8 mouse cellular contexts compared by ENCODE assay signal in genomic region chr8:90908580-90909471, GRCm38 (mm10).
DNase-seq lines count a peak whose midpoint lies in the region; ATAC-seq and TF ChIP-seq lines count a peak whose summit lies in the region.

No protein-coding gene starts in this region.

- H3K27ac ChIP-seq in brown adipose tissue, adult 24 weeks (replicated peaks; ENCODE audit: low read depth, low read length) = peak overlapping the region; percentile 55
- peak overlapping the region; percentile 90 for H3K27ac ChIP-seq in forebrain, embryonic 10.5 days
- H3K27ac ChIP-seq in heart, embryonic 14.5 days (replicated peaks in 1 of 2; ENCODE audit: control insufficient read depth in 1 of 2, insufficient read depth in 1 of 2, low read depth in 2 of 2, low read length in 2 of 2) = peak overlapping the region; percentile 78 to 84
- H3K27ac ChIP-seq in liver, embryonic 16.5 days (ENCODE audit: low read length) = peak overlapping the region; percentile 71
- H3K27ac ChIP-seq in neural tube, embryonic 12.5 days = peak overlapping the region; percentile 46; the same call in 1 of the 2 replicates
- H3K27ac ChIP-seq in stomach, postnatal 0 days (replicated peaks) = peak overlapping the region; percentile 94

- H3K27me3 ChIP-seq in forebrain, embryonic 10.5 days (ENCODE audit: poor library complexity, severe bottlenecking) = peaks cover 26% of the 10 kb centered on the region
- no peaks in the 10 kb centered on the region for H3K27me3 ChIP-seq in heart, embryonic 14.5 days (ENCODE audit: control insufficient read depth, insufficient read depth, low read length)
- H3K27me3 ChIP-seq in liver, embryonic 16.5 days (ENCODE audit: control insufficient read depth, insufficient read depth, low read depth, low read length) = peaks cover 6% of the 10 kb centered on the region
- H3K27me3 ChIP-seq in neural tube, embryonic 12.5 days (replicated peaks) = no peaks in the 10 kb centered on the region
- H3K27me3 ChIP-seq in stomach, postnatal 0 days (ENCODE audit: control insufficient read depth, insufficient read depth, low read length) = no peaks in the 10 kb centered on the region

- H3K36me3 ChIP-seq in forebrain, embryonic 10.5 days (replicated peaks) = no peaks in the 10 kb centered on the region
- H3K36me3 ChIP-seq in heart, embryonic 14.5 days (ENCODE audit: control insufficient read depth, insufficient read depth, low read length) = no peaks in the 10 kb centered on the region
- H3K36me3 ChIP-seq in liver, embryonic 16.5 days (ENCODE audit: control insufficient read depth, insufficient read depth) = no peaks in the 10 kb centered on the region
- H3K36me3 ChIP-seq in neural tube, embryonic 12.5 days = no peaks in the 10 kb centered on the region
- H3K36me3 ChIP-seq in stomach, postnatal 0 days (ENCODE audit: control insufficient read depth, insufficient read depth, low read length) = no peaks in the 10 kb centered on the region

- peak overlapping the region; percentile 89 for H3K9ac ChIP-seq in heart, embryonic 14.5 days (ENCODE audit: low read length)
- H3K9ac ChIP-seq in liver, embryonic 16.5 days (ENCODE audit: low read depth, low read length) = peak overlapping the region; percentile 74
- peak overlapping the region; percentile 88 for H3K9ac ChIP-seq in neural tube, embryonic 12.5 days
- H3K9ac ChIP-seq in stomach, postnatal 0 days (ENCODE audit: low read length) = peak overlapping the region; percentile 84

- ATAC-seq in heart, embryonic 14.5 days (ENCODE audit: insufficient number of reproducible peaks, insufficient read depth, low FRiP score, low read depth) = peak; percentile 32
- no peak for ATAC-seq in liver, embryonic 16.5 days (ENCODE audit: low read depth)
- peak; percentile 67 for ATAC-seq in neural tube, embryonic 12.5 days (ENCODE audit: low FRiP score, low read depth)
- ATAC-seq in stomach, postnatal 0 days (ENCODE audit: low FRiP score, low TSS enrichment) = peak; percentile 9

- DNase-seq in CD8-positive naive resting alpha-beta T cell, adult 2 months (ENCODE audit: low read depth in 2 of 2, low spot score in 2 of 2) = peak; percentile 53 to 64
- DNase-seq in forebrain, embryonic 10.5 days (ENCODE audit: extremely low spot score, low spot score) = peak; percentile 56
- DNase-seq in kidney, postnatal 10 days = peak; percentile 69
- peak; percentile 76 for DNase-seq in stomach, postnatal 0 days (ENCODE audit: low spot score)

- under 1% methylated on average over 85 of the region's 89 CpGs for WGBS in forebrain, embryonic 10.5 days
- under 1% methylated on average over 67 of the region's 89 CpGs for WGBS in heart, embryonic 14.5 days
- under 1% methylated on average over 64 of the region's 89 CpGs for WGBS in liver, embryonic 16.5 days (ENCODE audit: insufficient replicate concordance)
- under 1% methylated on average over 77 of the region's 89 CpGs for WGBS in neural tube, embryonic 12.5 days
- WGBS in stomach, postnatal 0 days = under 1% methylated on average over 62 of the region's 89 CpGs

- H3K4me2 ChIP-seq in heart, embryonic 14.5 days (ENCODE audit: low read length) = peak overlapping the region; percentile 90
- H3K4me2 ChIP-seq in liver, embryonic 16.5 days (ENCODE audit: low read depth, low read length) = peak overlapping the region; percentile 97
- H3K4me2 ChIP-seq in neural tube, embryonic 12.5 days (replicated peaks) = peak overlapping the region; percentile 100
- peak overlapping the region; percentile 94 for H3K4me2 ChIP-seq in stomach, postnatal 0 days (replicated peaks; ENCODE audit: low read depth)

- H3K4me1 ChIP-seq in brown adipose tissue, adult 24 weeks (ENCODE audit: control insufficient read depth, insufficient read depth, insufficient read length, low read length) = no peaks in the 10 kb centered on the region
- peaks cover 26% of the 10 kb centered on the region for H3K4me1 ChIP-seq in forebrain, embryonic 10.5 days
- no peaks in the 10 kb centered on the region for H3K4me1 ChIP-seq in heart, embryonic 14.5 days (ENCODE audit: control insufficient read depth in 2 of 2, insufficient read depth in 2 of 2, low read length in 2 of 2)
- H3K4me1 ChIP-seq in liver, embryonic 16.5 days (ENCODE audit: control insufficient read depth, low read depth, low read length) = peaks cover 10% of the 10 kb centered on the region
- H3K4me1 ChIP-seq in neural tube, embryonic 12.5 days = no peaks in the 10 kb centered on the region; the same call in 1 of the 2 replicates
- no peaks in the 10 kb centered on the region for H3K4me1 ChIP-seq in stomach, postnatal 0 days (replicated peaks; ENCODE audit: control insufficient read depth, insufficient read depth)

- H3K9me3 ChIP-seq in forebrain, embryonic 10.5 days = no peaks in the 10 kb centered on the region
- H3K9me3 ChIP-seq in heart, embryonic 14.5 days (ENCODE audit: control insufficient read depth, low read length) = no peaks in the 10 kb centered on the region
- H3K9me3 ChIP-seq in liver, embryonic 16.5 days (replicated peaks; ENCODE audit: control insufficient read depth, low read length) = no peaks in the 10 kb centered on the region
- H3K9me3 ChIP-seq in neural tube, embryonic 12.5 days = no peaks in the 10 kb centered on the region
- H3K9me3 ChIP-seq in stomach, postnatal 0 days (ENCODE audit: control insufficient read depth, low read length) = no peaks in the 10 kb centered on the region

- peak overlapping the region; percentile 97 for H3K4me3 ChIP-seq in brown adipose tissue, adult 24 weeks (ENCODE audit: insufficient read depth, low read depth, low read length)
- H3K4me3 ChIP-seq in forebrain, embryonic 10.5 days = peak overlapping the region; percentile 92
- peak overlapping the region; percentile 84 to 88 for H3K4me3 ChIP-seq in heart, embryonic 14.5 days (ENCODE audit: control insufficient read depth in 1 of 2, insufficient read depth in 1 of 2, low read depth in 1 of 2, low read length in 2 of 2)
- H3K4me3 ChIP-seq in liver, embryonic 16.5 days (ENCODE audit: low read depth, low read length) = peak overlapping the region; percentile 74
- H3K4me3 ChIP-seq in neural tube, embryonic 12.5 days = peak overlapping the region; percentile 89
- H3K4me3 ChIP-seq in stomach, postnatal 0 days (ENCODE audit: low read depth, low read length) = peak overlapping the region; percentile 84

- peak; percentile 41 for TF ChIP-seq CTCF in stomach, postnatal 0 days (IDR thresholded peaks at IDR 0.05; ENCODE audit: low read depth)

- TF ChIP-seq EP300 in stomach, postnatal 0 days (optimal IDR thresholded peaks at IDR 0.05) = no peak
